Mouse (Mus musculus): ENCODE measurements around the gene Rara.

The Rara gene

DNA sequence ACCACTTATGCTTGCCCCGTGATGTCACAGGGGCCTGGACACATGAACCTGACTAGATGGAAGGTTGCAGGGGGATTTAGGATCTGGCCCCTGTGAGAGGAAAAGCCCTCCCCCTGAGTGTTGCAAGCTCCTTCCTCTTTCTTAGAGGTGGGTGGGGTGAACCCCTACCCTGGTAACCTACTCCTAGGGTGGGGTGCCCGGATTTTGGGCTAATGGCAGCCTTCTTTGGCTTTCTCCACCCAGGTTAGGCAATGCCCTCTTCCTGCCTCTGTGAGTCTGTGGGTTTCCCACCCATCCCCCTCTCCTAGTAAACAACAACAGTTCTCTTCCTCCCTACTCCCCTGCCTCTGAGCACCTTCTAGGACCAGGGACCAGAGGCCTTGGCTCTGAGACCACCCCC lies 25.1 kb downstream of the Rara start:
- no peak for DNase-seq (ENCODE audit: low spot score in 2 of 2)

DNA sequence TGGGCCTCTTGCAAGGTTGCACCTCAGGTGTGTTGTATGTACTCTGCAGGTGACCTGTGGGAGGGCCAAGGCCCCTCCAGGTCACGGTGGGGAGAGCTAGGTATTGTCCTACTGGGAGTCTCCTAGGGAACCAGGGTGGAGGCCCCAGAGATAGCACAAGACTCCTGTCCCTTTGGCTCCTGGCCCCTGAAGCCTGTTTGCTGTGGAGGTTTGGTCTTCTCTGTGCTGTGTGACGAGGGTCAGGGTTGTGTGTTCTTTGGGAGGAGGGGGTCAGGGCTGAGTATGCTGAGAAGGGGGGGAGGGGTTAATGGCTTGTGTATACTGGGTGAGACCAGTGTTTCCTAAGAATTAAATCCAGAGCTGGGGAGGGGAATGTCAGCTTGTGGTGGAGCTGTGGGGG lies 25.7 kb downstream of the Rara start:
- no peak for DNase-seq (ENCODE audit: low spot score in 2 of 2)

DNA sequence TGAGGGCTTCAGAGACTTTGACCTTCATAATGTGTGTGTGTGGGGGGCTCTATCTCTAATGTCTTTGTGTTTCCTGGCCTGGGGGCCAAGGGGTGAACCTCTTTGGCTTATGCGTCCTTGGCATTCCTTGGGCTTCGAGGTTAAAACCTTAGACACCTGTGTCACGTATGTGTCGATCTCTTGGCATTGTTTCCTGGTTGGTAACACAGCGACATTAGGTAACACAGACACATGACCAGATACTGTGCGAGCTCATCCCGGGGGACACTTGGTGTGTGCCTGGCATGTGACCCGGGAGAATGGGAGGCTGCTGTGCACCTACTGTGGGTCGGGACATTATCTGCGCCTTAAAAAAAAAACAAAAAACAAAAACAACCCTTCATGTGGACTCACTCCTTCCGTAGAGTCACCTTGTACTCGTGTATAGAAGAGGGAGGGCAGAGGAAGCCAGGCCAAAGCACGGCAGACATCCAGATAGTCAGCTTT lies 26.3 kb downstream of the Rara start:
- DNase-seq (ENCODE audit: low spot score in 2 of 2), result no peak

DNA sequence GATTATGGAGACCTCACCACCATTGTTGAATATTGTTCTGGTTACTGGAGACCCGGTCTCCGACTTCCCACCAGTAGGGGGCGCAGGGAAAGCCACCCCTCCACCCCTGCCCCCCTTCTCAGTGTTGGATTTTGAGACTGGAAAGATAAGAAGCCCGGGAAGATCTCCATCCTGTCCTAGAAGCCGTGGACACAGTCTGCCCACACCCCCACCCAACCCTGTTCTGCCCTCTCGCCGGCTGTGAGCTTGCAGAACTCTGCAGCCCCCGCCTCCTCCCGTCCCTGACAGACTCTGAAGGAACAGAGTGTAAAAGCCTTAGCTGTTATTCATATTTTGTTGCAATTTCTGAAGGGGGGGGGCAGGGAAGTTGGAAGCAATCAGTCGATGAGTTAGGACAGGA lies 26.8 kb downstream of the Rara start:
- peak; percentile 63 to 80 for DNase-seq (ENCODE audit: low spot score in 2 of 2)

DNA sequence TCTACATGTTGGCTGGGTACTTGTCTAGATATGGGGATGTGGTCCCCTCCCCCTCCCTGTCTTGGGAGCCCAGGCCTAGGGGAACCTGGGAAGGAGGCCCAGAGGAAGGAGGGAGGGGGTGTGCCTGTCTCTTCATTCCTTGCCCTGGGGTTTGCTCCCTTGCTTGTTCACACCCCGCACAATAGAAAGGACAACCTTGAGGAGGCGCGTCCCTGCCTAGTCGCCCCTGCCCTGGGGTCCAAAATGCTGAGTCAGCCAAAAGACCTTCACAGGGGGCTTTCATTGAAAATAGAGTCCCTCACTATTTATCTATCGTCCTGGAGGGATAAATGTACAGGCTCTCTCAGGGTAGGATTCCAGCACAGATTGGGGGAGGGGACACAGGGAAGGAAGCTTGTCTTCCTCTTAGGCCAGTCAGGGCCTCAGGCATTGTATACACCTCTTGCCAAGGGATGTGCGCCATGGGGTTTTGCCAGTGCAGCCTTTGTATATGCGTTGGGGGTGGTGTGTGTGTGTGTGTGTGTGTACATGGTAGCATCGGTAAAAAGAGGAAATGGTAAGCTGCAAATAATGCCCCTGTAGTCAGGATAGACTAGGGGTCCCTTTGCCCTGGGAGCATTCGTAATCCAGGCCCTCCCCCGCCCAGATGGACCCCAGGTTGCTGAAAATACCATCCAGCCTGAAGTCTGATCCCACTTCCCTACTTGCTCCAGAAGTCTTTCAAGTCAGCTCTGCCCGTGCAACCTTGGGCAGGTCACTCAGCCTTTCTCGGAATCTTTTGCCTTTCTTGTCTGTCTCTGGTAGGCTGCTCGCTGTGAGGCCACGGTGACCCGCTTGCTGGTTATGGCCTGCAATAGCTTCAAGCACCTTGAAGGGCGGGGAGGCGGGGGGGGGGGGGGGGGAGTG lies 27.4 kb downstream of the Rara start:
- DNase-seq (ENCODE audit: low spot score in 2 of 2), result no peak

DNA sequence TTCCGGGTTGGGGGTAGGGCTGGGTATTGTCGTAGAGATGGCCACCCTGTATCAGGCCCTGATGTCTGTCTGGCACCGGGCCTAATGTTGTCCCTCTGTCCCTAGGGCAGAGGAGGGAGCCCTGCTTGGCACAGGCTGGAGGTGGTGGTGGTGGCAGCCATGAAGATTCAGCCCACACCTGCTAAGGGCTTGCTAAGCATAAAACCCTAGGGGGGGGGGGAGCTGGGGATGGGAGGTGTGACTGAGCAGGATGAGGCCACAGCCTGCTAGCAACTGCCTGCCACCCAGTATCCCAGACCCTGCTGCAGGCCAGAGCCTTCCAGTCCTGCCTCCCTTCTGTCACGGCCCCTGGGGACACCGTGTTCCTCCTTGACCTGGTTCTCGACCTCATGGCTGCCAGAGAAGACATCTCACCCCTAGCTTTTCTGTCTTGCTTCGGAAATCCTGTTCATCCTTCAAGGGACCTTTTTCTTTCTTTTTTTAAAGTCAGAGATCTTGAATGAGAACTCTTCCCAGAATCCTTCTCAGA lies 28.2 kb downstream of the Rara start:
- no peak for DNase-seq (ENCODE audit: low spot score in 2 of 2)

DNA sequence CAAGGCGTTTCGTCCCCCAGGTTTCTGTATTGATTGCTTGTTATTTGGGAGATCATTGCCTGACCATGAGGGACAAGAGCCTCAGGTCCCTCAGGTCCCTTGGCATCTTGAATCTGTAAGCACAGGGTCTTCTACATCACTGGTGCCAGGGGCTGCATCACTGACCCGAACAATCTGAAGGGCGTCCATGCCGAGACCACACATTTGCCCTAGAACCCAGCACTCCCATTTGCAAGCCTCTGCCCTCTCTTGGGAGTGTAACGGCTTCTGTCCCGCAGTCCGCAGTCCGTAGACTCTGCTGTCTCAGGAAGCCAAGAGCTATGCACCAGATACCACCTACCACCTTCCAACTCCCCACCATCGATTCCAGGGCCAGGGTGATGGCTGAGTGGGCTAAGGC lies 28.7 kb downstream of the Rara start:
- no peak for DNase-seq (ENCODE audit: low spot score in 2 of 2)

DNA sequence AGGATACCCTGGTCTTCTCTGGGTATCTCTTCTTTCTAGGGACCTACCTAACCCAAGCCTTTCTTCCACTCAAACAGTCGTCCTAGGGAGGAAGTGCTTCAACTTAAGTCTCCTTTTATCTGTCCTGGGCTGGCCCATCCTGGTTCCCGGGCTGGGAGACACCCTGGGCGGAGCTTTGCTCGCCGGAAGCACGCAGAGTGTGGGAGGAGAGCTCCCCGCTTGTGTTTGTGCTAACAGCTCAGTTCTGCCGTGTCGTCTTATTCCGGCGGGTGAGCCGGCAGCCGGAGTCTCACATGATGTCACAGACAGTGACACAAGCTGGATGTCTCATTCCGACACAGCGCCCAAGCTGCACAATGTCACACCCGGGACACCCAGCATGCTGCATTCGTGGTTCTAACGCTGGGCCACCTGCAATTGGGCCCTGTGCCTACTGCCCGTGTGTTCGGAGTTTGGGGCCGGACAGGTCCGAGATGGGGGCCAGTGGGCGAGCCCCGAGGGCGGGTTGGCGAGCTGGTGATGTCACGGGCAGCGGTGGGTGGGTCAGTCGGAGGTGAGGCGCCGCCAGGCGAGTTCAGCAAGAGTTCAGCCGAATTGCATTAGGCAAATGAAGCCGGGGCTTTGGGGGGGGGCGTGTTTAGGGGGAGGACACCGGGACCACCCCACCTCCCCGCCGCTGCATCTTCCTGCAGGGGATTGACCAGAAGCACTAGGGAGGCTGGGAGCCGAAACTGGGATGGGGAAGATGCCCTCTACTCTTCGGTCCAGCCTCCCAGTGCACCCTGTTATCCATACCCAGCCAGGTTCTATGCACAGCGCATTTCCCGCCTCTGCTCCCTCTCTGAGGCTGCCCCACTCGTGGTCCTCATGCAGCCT lies 32.1 kb downstream of the Rara start:
- no peak for DNase-seq (ENCODE audit: low spot score in 2 of 2)

DNA sequence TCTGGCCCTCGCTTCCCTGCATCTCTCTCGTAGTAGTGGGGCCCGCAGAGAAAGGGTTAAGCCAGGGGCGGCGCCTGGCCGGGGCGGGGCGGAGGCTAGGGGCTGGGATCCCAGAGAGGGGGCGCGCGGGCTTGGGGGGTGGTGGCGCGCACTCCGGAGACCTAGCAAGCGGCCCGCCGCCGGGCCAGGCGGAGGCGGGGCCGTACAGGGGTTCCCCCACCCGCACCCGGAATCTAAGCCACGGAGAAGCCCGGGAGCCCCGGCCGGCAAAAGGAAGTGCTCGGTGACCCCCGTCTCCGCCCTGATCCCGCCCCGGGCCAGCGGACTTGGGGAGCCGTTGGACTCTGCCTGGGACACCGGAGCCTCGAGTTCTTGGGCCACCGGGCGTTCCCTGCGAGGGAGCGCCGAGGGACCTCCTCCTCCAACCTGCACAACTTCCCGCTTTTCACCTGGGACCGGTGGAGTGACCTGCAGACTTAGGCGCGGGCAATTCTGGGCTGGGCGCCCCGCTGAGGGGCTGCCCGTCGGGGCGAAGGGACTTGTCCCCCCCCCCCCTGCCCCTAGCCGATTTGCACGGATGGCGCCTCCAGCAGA lies 32.8 kb downstream of the Rara start:
- no peak for DNase-seq (ENCODE audit: low spot score in 2 of 2)

DNA sequence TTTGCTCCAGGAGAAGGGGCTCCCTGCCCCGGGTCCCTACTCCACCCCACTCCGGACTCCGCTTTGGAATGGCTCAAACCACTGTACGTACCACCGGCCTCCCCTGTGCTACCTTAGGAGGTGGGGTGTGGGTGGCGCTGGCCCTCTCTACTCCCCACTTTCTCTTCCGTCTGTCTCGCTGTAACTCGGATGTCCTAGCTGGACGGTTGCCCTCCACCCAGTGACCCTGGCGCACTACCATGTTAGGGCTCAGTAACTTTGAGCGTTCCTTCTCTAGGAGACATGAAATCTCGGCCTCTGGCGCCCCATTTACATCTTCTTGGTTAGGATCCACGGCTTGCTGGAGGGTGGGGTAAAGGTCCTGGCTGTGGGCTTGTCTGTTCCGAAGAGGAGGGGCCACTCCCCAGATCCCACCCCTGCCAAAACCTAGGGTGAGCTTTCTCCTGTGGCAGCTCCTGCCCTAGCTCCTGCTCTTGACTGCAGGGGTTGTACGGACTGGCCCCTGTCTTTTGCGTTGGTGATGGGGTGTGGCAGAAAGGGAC lies 33.5 kb downstream of the Rara start:
- no peak for DNase-seq (ENCODE audit: low spot score in 2 of 2)

DNA sequence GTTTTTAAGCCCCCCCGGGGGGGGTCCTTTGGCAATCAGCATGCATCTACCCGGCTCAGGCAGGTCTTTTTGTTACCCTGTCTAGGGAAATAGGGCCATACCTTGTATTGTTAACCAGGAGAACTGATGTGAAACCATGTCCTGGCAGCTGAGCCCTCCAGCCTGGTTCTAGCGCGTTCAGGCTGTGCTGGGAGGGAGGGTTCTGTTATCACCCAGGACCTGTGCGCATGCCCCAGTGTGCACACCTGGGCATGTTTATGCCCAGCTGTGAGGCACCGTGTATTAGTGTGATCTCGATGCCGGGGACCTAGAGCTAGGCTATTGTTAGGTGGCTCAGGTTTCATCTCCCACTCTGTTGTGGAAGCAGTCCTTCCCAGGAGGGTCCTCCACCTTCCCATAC lies 34.1 kb downstream of the Rara start:
- no peak for DNase-seq (ENCODE audit: low spot score in 2 of 2)

DNA sequence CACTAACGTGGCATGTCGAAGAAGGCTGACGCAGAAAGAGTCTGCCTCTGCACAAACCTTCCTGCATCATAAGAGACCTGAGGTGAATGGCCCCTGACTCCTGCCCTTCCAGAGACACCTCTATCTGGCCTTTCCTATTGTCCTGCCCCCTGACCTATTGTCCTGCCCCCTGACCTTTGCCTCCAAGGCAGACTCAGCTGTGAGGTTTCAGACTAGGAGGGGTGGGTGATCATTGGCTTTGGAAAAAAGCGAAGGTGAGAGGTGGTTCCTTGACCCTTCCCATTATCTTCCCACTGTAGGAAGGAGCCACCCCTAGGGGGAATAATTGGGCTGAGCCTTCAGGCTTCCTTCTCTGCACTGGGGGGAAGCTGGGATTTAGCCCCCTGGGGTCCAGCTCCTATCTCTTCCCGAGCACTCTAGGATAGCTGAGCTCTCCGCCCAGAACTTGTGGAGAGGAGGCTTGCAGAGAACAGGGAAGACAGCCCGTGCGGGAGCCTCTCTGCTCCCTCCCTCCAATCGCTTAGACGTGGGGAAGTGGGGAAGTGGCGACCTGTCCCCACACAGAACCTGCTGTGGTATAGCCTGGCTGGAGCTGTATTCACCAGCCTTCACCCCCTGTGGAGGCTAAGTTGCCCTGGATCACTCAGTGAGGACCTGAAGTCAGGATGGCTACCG lies 34.9 kb downstream of the Rara start:
- no peak for DNase-seq (ENCODE audit: low spot score in 2 of 2)

DNA sequence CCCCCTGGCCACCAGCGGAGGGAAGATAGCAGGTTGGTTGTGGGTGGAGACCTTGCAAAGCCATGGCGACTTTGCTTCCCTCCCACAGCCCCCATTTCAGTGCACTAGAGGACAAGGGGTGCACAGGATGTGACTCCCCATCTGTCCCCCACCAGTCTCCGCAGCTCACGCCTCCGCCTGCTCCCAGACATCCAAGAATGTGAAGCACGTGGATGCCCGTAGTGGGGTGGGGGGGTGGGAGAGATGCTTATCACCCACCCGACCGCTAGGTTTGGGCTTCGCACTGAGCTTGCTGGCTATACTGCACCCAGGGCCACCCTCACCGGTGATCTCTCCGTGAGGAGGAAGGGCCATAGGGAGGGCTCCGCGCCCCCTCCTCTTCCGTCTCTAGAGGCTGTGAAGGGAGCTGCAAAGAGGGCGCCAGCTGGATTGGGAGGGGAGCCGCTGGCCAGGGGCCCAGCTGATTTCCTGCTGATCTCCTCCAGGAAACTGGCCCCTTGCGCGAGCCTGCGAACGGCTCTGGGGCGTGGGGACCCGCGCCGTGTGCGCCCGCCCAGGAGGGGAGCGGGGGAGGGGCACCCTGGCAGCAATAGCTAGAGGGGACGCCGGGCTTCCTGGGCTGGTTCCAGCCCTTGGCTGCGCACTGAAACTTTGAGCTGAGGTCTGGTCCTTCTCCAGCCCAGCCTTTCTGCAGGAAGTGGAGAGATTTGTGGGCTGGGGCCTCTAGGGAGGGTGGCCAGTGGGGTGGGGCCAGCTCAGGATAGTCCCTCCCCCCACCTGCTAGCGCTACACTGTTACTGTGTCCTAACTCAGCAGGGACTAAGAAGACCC lies 35.8 kb downstream of the Rara start:
- DNase-seq (ENCODE audit: low spot score in 2 of 2), result peak in 1 of 2 experiments; percentile 72

DNA sequence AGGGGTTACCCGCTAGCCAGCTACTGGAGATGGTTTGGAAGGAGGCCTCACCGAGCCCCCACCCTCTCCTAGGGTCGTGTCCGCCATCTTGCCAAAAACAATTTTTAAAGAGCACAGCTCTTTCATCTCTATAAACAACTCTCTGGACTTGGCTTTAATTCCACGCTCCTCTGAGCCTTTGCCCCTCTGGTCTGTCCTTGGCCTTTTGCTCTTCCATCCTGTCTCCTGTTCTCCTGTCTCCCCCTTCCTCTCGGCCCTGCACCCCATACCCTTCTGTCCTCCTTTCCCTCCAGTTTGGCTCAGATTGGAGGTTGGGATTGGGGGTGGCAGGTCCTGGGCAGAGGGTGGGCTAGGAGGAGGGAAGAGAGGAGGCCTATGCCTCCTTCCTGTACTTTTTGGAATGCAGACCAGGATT lies 36.6 kb downstream of the Rara start:
- no peak for DNase-seq (ENCODE audit: low spot score in 2 of 2)

DNA sequence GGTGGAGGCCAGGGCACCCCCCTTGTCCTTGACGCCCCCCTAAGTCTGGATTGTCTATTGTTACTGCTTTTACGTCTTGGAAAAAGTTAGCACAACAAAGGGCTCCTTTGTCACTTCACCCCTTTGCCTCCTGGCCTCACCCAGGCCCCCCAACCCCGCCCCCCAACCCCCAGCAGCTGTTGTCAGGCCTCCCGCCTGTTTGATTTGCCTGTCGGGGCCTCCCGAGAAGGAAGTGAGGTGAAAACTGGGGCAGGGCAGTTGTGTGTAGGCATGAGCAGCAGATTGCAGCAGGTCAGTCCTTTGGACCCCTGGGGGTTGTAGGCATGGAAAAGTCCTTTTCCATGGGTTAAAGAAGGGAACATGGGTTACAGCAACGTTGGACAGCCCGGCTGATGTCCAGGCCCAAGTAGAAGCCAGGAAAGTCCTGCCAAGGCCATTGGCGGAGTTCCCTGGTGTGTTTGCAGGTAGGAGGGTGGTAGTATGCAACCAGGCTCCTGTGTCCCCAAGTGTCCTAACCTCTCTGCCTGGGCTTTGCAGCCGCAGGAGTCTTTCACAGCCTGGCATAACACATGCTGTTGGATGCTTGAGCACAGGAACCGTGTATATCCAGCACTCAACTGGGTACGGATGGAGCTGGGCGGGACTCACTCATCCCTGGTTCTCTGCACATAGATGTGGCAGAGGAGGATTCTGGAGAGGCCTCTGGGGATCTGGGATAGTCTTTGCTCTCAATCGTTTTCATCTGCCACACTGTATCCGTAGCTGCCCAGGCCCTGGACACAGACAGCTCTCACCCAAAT lies 37.2 kb downstream of the Rara start:
- DNase-seq (ENCODE audit: low spot score in 2 of 2), result no peak

DNA sequence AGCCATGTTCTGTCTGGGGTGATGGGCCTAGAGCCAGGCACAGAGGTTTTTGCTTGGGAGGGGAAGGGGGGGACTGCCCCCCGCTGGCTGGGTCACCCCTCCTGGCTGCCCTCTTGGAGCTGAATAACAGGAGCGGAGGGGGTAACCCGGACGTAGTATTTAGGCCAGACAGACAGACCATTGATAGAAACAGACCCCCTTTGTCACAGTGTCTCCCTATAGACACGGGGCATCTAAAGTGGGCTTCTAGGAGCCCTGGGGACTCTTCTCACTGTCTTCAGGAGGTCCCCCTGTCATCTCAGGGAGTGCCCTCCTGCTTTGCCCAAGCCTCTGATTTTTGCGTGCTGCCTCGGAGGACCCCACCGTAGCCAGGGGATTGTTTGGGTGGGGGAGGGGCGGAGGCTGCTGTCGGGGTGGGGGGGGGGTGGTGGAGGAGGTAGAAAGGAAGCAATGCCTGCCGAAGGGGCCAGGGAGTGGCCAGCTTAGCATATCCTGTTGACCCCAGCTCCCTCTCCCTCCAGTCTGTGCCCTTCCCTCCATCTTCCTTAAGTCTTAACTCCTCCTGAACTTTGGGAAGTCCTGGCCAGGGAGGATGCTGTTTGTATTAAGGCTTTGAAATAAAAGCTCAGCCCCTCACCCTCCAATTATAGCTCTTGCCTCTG lies 37.9 kb downstream of the Rara start:
- DNase-seq (ENCODE audit: low spot score in 2 of 2), result no peak

DNA sequence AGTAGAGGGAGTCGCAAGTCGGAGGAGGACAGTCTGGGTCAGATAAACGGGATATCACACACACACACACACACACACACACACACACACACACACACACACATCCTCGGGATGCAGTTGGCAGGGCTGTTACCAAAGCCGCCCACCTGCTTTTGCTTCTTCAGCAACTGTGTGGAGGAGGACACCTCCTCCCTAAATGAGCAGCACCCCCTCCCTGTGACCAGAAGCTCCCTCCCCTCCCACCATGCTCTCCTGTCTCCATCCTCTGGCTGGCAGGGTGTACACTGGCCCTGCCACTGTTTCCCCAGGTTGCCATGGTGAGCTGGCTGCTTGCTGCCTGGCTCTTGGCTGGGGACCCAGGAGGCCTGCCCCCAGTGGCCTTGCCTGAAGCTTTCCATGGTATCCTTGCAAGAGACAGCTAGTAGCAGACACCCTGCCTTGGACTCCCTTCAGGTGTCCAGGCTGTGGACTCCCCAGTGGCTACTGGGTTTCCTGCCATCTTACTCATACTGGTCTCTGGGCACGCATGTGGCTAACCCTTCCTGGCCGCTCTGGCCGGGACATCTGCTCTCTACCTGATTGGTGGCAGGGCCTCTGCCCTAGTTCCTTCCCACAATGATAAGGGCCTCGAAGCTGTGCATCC lies 39.0 kb downstream of the Rara start:
- DNase-seq (ENCODE audit: low spot score in 2 of 2), result peak; percentile 52 to 76

DNA sequence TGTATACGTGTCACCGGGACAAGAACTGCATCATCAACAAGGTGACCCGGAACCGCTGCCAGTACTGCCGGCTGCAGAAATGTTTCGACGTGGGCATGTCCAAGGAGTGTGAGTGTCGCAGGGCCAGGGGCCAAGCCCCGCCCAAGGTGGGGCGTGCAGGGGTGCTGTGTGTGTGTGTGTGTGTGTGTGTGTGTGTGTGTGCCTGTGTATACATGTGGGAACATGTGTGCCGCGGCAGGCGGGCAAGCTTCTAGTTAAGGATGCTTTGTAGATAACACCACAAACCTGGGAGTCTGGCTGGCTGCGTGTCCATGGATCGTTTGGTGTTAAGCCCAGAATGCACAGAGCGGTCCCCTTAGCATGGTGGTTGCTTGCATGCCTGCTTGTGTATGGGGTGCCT lies 40.5 kb downstream of the Rara start:
- no peak for DNase-seq (ENCODE audit: low spot score in 2 of 2)
